Mouse (Mus musculus) liver, adult (tissue): ENCODE measurements around the gene Gm4952.

Source experiments
- GATA4 ChIP-seq: IDR thresholded peaks from 2 replicates; pipeline ENCODE4 v1.6.1; 2014; ENCODE audit warnings: mild to moderate bottlenecking, low read length; ENCODE audit not compliant: insufficient replicate concordance

Gene Gm4952

DNA sequence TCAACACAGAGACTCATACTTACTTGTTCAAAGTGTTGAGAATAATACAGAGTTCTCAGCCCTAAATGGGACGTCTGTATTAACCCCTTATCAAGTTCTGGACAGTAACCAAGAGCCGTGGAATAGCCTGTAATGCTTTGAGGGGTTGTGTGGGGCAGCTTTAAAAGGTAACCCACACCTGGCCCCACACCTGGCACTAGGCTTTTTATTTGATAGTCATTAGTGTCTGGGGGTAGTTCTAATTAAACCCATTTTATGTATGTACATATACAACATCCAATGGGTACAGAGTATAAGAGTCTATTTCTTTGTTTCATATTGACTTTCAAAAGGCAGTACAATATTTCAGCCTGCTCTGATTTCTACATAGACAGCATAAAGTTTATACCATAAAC, 4.6 kb upstream of the Gm4952 start:
- TF ChIP-seq GATA4 = no peak

DNA sequence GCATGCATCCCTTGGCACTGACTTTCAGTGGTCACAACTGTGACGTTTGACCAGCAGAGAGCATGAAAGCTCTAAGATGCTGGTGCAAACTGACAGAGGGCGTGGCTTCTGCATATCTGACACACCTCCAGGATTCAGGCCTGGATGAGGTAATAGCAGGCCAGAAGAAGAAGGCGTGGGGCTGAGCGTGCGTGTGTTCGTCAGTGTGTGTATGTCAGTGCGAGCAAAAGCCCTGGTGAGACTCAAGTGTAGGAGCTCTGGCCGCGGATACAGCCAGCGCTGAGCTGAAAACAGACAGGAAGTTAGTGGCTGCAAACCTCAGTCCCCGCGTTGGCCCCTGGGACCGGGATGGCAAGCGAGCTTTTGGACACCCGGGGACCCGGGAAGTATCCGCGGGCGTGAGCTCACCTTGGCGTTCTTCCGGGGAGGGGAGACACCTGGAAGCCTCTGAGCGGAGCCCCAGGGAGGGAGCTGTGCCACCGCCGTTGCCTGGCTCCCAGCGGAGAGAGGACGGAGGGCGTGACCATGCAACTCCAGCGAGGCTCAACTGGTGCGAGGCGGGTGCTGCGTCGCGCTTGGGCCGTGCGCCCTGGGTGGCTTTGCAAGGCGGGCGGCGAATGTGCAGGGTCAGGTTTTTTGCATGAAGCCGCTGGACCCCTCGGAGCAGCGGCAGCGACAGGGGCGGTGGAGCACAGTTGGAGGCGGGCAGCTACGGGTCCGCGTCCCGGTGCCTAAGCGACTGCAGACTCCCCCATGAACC, 4.1 kb upstream of the Gm4952 start:
- no peak; the same call in 1 of the 2 replicates for TF ChIP-seq GATA4

DNA sequence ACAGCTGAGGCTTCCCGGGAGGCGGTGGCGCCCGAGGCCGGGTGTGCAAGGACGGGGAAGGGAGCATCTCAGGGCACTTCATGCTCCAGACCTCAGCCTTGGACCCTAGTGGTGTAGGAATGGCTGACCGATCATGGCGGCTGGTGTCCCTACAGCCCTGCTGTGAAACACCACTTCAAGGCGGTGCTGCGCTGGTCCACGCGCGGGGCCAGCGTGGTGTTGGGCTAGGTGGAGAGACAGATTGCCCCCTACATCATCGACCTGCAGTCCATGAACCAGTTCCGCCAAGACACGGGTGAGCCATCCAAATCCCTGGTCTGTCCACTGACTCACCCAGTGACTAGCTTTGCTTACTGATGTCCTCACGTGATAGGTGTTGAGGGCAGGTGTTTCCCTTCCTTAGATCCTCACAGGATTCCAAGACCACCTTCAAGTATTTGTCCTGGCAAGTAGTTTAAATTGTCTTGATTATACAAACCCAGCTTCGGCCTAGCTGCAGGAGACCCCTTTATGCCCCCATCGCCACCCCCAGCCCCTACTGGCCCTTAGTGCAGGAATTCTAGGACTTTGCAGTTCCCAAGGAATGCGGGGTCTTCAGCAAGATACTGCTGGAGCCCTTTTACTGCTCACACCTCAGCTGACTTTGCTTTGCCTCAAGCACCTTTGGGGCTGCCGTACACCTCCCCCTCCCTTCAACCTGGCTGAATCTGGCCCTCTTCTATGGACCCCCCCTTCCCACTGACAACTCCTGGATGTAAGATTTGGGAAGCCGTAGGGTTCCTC, 3.3 kb upstream of the Gm4952 start:
- TF ChIP-seq GATA4 = no peak; the same call in 1 of the 2 replicates

DNA sequence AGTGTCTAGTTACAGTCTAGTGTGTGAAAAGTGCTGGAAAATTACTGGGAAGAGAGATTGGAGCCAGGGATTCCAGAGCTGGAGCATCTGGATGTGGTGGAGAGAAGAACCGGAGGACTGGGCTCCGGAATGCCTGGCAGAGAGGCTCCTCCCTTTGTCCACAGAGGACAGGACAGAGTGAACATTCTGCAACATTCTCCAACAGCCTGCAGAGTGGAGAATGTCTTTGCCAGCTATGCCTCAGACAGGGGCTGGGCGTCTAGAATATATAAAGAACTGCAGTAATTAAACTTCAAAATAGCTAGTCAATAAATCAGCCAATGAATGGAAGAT, 2.7 kb upstream of the Gm4952 start:
- no peak for TF ChIP-seq GATA4

DNA sequence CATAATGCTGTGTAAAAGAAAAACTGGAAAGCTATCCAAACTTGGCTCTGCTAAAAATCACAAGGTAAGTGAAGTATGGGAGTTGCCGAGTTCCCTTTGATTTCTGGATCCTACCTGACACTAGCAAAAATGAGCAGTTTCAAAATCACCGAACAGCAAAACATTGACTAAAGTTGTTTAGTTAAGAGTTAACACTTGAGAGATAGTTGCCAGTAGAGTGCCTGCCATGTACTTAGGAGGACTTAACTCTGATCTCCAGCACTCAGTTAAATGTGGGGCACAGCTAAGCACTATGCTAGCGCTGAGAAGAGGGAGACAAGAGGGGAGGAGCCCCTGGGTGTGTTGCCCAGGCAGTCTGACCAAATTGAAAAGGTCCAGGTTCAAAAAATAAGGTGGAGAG, 1.1 kb upstream of the Gm4952 start:
- TF ChIP-seq GATA4 = no peak

DNA sequence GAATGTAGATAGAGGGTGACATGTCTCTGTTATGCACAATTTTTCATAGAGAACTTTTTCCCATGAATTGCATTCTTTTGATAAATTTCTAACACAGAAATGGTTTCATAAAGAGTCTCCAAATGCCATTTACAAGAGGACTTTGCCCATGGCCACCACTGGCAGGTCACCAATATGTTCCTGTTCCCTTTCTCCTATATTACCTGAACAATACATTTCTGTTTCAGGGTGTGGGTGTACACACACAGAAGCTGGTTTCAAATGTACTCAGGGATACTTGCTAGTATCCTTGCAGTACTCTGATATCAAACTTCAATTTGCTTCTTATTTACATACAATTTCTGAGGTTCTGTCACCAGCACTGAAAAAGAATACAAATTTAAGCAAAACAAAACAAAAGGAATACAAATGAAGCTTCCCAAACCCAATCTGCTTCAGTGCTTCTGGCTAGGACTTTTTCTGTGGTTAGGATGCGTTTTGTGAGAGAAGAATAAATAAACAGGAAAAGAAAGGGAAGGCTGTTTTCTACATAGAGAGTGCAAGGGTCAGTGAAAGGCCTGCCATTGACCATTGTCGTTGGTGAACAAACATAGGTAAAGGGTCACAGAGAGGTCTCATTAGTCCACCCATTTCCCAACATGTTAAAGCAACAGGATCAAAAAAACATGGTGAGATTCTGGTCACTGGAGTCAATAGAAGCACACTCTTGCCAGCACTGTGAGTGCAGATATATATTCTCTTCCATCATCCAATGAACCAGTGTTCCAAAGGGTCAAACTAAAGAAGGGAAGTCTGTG, 1.1 kb downstream of the Gm4952 start:
- TF ChIP-seq GATA4 = no peak

DNA sequence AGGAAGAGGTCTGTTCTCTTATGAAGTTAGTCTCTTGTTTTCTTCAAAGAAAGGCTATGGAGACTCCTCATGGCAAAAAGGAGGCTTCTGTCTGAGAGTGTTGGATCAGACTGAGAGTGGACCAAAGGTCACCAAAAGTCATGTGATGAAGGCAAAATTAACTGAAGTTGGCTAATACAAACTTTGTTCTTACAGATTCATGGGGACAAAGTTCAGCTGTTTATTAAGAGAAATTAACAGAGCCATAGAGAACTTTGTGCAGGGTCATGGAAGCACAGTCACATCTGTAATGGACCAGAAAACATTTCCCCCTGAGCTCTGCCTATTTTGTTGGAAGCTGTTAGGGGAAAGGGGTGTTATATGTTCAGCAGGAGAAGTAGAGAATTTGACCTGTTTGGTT, 8.6 kb downstream of the Gm4952 start:
- TF ChIP-seq GATA4 = no peak

DNA sequence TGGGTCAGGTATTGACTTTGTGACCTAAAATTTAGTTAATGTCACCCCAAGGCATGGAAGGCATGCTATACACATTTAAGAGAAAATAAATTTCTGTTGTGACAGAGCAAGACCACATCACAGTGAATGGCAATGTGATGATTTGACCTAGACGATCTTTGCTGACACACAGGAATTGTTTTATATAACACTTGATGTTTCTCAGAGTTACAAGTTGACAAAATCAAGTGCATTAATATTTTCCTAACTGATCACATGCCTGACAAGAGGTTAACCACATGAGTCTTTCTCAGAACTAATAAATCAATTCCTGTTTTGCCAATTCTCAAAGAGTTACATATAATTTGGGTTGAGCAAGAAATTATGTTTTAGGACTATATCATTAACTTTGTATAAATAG, 13.9 kb downstream of the Gm4952 start:
- TF ChIP-seq GATA4 = no peak

DNA sequence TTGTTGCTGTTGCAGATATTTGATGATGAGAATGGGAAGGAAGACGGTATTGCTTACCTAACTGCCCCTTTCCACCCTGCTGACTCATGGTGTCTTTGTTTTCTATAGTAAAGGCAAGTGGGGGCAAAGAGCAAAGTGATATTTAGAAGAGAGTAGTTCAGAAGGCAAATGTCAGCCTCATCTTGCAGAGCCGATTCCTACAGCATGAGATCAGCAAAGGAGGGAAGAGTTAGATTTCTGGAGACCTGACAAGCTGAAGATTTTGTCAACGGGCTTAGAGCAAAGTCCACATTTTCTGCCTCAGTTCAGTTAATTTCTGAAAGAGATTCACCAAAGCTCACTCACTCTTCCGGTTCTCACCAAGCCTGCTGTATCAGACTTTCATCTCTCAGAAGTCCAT, 33.4 kb downstream of the Gm4952 start, which contains the start of gene Glyat:
TSS of gene Glyat (plus strand) at position 133 of the 400 bp plus-strand sequence.
- no peak for TF ChIP-seq GATA4

DNA sequence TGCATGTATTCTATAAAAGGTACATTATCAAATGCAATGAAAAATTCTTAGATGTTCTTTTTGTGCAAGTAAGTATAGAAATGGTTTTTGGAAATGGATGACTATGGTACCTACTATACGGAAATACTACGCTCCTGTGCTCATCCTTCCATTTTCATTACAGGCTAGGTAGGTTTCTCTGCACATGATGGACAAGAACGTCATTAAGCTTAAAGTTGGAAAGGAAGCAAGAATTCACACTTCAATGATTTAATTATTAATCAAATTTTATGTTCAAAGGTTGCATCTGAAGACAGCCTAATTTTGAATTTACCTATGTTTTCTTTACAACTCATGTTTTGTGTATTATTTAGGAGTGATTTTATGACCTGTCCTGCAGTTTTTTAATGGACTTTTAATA, 34.5 kb downstream of the Gm4952 start:
- TF ChIP-seq GATA4 = no peak

DNA sequence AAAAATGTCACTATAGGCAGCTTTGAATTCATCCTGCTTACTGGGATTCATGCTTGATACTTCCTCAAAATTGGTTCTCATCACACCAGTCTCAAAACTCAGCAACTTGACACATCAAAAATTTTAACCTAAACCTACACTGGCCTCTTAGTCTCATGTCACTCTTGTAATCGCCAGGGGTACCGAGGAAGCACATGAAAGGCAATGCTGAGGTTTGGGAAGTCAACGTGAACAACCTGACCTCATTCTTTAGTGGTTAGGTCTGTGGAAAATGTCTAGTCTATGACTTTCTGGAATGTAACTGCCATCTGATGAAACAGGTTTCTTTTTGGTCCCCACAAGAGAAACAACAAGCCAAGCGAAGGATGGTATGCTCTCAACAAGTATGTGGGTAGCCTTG, 35.2 kb downstream of the Gm4952 start:
- no peak for TF ChIP-seq GATA4

DNA sequence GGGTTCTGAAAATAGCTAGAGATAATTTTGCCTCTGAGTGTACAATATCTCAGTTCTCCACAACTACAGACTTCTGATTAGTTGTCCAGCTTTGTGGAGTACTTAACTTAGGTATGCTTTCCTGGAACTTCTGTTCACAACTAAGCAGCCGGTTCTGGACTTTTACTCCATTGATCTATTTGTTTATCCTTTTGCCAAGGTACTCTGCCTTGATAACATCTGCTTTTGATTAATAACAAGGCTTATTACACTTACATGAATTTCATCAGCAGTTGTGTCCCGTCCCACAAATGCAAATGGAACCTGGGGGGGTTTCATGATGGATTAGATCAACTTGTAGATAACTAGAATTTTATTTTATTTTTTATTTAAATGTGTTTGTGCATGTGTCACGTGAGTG, 37.1 kb downstream of the Gm4952 start:
- peak; percentile 64; the same call in 1 of the 2 replicates for TF ChIP-seq GATA4

DNA sequence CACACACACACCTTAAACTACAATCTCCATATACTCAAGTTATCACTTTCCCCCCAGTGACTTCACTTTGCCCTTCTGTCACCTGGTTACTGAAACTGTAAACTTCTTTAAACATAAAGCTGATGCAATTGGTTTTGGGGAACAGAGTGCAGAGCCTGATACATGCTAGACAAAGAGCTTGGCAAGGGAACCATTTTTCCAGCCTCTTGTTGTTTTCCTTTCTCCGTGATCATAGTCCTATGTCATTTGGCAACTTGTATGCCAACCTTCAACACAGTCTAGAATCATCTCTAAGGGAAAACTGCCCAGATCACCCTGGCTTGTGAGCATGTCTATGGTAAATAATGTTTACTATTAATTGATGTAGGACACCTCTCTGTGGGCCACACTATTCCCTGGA, 38.3 kb downstream of the Gm4952 start:
- TF ChIP-seq GATA4 = no peak

DNA sequence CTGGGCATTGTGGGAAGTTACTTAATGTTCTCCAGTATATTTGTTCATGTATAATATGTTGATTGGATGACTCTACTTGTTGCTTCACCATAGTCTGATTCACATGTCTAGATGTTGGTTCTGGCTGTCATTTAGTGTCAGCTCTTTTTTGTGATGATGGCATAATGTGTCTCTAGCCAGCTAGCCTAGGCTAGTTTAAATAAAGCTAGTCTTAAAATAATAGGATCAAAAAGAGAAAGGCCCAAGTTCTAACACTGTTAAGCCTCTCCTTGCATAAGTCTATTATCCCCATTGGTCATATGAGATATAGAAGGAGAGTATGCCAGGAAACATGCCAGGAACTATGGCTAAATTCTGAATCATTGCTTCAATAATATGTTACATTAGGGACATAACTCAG, 49.7 kb downstream of the Gm4952 start:
- no peak for TF ChIP-seq GATA4

DNA sequence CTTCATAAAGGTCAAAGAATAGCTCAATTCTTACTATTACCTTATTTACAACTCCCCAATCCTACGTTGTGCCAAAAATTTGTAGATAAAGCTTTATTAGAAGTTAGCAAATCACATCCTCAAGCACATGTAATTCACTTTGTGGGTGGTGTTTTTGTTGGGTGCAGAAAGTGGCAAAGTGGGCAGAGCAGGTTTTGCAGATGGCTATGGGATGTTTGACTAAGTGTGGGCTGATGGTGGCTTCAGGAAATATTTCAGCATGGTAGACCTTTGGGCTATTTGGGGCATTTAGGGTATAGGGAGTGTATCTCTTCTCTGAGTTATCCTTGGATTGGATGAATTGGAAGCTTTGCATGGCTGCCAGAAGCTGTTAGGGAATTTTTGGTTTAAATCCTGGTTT, 66.4 kb downstream of the Gm4952 start:
- TF ChIP-seq GATA4 = no peak

DNA sequence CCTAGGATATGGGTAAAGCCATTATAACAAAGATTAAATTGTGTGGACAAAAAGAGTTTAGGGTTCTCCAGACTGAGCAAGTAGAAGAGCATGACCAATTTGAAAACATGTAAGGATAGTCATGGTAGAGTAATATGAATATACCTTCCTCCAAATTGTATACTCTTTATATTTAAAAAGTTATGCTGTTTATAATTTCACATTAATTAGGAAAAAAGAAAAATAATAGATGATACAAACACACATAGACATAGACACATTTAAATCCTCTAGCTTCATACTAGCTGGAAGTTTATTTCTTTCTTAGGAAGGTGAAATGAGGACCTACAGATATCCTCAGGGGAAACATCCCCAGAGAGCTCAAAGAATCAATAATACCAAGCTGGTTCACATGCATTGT, 70.4 kb downstream of the Gm4952 start, which contains the start of gene Olfr1442:
TSS of gene Olfr1442 (plus strand) at position 301 of the 400 bp plus-strand sequence.
- TF ChIP-seq GATA4 = no peak
